Mouse (Mus musculus) layer of hippocampus, adult 2 months (tissue): ENCODE measurements at regions not wholly inside any gene's neighbourhood (a gene's known extent, or its start where the extent isn't known, plus 50 kb on each side); places are given as distances from the start of the nearest gene placed in this dataset.

Experiments
- DNase-seq, 2 experiments: peaks; one replicate each; pipeline ENCODE4 v3.0.0; 2022; ENCODE audit warnings: low spot score in 2 of 2
- H3K27ac ChIP-seq: fragments of 200-600 bp; 2 replicates; pipeline ENCODE4 v1.8.1; 2022
- H3K4me3 ChIP-seq: fragments of 200-600 bp; 2 replicates; pipeline ENCODE4 v1.8.1; 2022; ENCODE audit warnings: mild to moderate bottlenecking
- CTCF ChIP-seq: fragments of 200-600 bp; conservative IDR thresholded peaks from 2 replicates; pipeline ENCODE4 v1.8.1; 2022; ENCODE audit warnings: antibody characterized with exemption, mild to moderate bottlenecking, moderate library complexity

- DNase-seq: no peak
- H3K4me3 ChIP-seq: no peak overlapping the region
- no peak for TF ChIP-seq CTCF
- H3K27ac ChIP-seq: no peak overlapping the region
These were observed 209.7 kb upstream of the Marcks start for GRCm38 (mm10) chr10:37348416-37348815.

DNA sequence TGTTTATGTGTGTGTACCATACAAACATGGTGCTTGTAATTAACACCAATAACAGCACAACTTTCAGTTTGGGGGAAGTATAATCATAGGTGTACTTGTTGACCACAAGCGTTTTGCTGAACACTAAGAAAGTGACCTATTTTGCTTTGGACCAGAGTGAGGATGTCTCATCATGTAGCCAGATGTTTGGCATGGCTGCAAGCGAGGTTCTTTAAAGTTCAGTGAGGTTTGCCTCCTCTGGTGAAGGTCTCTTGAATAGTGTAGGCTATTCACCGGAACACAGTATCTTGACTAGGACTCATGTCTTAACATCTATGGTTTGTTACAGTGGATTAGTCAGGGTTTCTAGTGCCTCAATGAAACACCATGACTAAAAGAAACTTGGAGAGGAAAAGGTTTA is 208.9 kb upstream of the Marcks start:
- Histone ChIP-seq H3K4me3 (no peak overlapping the region), H3K27ac (no peak overlapping the region)
- no peak for DNase-seq
- no peak for TF ChIP-seq CTCF

GRCm38 (mm10) chr10:37342675-37343074 is 204.0 kb upstream of the Marcks start:
- no peak overlapping the region for H3K4me3 ChIP-seq
- no peak overlapping the region for H3K27ac ChIP-seq
- peak in 1 of 2 experiments; percentile 9 for DNase-seq
- TF ChIP-seq CTCF: no peak

DNA sequence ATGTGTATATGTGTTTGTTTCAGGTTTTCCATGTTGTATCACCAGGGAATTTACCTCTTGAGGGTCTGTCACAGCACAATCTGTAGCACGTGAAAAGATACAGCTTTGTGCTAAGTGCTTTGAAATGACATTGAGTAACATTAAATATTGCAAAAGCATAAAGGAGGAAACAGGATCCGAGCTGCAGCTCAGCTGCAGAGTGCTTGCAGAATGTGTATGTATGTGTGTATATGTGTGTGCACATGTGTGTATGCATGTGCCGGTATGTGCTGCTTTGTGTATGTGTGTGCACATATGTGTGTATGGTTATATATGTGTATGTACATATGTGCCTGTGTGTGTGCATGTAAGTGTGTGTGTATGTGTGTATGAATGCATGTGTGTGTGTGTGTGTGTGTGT is 200.9 kb upstream of the Marcks start:
- Histone ChIP-seq H3K27ac (no peak overlapping the region), H3K4me3 (no peak overlapping the region)
- DNase-seq: no peak
- TF ChIP-seq CTCF: no peak

DNA sequence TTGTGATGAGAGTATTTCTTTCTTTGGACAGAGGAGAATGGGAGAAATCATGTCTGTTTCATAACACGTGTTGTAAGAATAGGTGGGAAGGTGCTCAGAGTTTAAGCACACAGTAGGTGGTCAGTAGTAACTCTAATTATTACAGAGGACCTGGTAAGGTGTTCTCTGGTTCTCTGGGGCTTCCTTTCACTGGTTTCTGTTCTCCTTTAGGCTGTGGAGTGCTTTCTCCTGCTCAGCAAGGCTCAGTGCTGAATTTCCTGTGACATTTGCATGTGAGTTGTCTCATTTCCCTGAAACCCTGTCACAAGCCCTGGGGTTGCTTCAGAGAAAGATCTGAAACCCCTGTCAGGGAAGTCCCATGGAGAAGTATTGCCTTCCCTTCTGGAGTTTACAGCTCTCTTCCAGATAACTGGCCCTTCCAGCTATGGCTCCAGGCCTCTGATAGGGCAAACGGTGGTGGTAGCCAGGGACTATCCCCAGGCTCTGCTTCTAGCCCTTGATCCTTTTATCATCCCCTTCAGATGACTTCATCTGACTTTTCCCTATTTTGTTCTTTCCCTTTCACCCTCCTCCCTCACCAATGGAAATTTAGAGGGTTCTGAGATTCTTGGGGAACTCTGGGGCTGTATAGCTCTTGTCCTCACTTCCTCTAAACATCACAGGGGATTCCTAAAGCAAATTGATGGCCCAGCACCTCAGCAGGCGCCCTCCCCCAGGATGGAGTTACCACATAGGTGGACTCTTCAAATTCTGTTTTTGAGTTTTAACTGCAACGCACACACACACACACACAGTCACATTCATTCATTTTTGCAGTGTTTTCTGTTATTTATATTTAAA is 199.6 kb upstream of the Marcks start:
- H3K4me3 ChIP-seq: no peak overlapping the region
- no peak overlapping the region for H3K27ac ChIP-seq
- no peak for TF ChIP-seq CTCF
- no peak for DNase-seq

DNA sequence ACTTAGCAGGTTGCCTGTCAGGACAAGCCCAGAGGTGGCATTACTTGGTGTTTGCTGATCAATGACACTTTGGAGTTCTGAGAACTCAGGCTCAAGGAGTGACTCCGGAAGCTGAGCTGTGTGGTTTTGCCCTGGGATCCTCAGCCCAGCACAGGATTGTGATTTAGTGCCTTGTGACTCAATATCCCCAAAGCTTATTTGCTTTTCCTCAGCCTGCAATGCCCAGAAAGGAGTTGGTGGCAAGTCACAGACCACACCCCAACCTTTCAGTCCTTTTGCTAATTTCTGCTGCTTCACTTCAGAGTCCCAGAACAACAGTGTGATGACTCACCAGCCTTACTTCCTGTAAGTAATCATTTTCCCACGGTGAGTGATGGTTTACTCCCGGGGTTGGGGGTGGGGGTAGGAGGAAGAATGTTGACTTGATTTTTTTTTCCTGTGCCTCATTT is 198.5 kb upstream of the Marcks start:
- Histone ChIP-seq H3K27ac (no peak overlapping the region), H3K4me3 (no peak overlapping the region)
- no peak for DNase-seq
- no peak for TF ChIP-seq CTCF

DNA sequence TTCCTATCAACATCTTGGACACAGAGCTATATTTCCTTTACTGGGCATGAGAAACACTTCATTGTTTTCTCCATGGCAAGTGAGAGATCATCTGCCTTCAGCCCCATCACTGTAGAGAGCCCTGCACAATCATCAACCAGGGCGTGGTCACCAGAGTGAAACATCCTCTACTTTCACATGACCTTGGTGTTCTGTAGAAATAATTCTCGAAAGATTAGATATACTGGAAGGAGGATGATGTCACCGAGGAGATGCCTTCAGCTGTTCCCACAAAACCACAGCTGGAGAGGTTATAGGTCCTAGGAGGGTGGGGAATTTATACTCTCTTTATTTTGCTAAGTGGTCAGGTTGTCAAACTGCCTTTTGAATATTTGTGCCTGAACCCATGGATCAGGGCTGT is 196.4 kb upstream of the Marcks start:
- TF ChIP-seq CTCF: no peak
- DNase-seq: no peak
- Histone ChIP-seq H3K27ac (no peak overlapping the region), H3K4me3 (no peak overlapping the region)

- no peak for DNase-seq
- TF ChIP-seq CTCF: no peak
- no peak overlapping the region for H3K27ac ChIP-seq
- no peak overlapping the region for H3K4me3 ChIP-seq
These were observed 187.4 kb upstream of the Marcks start for GRCm38 (mm10) chr10:37326168-37326534.

DNA sequence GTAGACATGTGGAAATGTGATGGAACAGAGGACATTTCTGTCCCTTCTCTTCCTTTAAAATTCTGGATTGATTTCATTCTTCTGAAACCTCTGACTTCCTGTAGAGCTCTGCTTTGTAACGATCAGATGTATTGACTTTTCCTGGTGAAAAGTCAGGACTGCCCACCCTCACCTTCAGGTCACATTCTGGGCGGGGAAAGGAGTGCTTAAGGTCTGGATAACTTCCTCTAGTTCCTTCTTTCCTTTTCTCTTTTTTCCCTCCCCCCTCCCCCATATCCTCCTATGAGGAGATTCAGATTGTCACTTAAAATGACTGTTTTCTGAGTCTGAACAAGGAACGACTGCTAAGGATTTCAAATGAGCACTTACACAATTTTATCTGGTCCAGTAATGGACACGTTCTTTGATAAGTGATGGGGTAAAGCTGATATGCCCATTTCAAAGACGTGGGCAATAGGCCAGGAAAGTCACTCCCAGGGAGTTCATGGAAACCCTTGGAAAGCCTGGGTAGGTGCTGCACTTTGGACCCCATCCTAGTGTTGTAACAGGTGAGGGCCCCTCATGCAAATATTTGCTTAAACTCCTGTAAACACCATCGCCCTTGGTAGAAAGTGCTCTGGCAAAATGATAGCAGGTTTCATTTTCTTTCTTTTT is 186.9 kb upstream of the Marcks start:
- Histone ChIP-seq H3K4me3 (no peak overlapping the region), H3K27ac (no peak overlapping the region)
- no peak for DNase-seq
- TF ChIP-seq CTCF: no peak

DNA sequence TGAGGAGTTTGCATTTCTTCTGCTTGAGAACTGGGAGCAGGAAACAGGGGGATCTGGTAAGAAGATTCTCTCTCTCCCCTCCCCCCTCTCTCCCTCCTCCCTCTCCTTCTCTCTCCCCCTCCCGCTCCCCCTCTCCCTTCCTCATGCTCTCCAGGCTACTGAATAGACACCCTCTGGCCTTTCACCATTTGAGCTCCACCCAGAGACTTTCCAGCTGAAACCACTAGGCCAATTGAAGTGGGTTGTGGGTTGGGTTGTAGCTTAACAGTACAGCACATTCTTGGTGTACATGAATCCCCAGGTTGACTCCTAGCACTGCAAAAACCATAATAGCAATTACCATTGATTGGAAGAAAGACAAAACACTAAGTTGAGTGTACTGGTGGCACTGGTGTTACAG is 185.0 kb upstream of the Marcks start:
- Histone ChIP-seq H3K4me3 (no peak overlapping the region), H3K27ac (no peak overlapping the region)
- no peak for DNase-seq
- TF ChIP-seq CTCF: no peak

GRCm38 (mm10) chr10:37322809-37323208 is 184.1 kb upstream of the Marcks start:
- DNase-seq: no peak
- TF ChIP-seq CTCF: no peak
- H3K27ac ChIP-seq: no peak overlapping the region
- no peak overlapping the region for H3K4me3 ChIP-seq

DNA sequence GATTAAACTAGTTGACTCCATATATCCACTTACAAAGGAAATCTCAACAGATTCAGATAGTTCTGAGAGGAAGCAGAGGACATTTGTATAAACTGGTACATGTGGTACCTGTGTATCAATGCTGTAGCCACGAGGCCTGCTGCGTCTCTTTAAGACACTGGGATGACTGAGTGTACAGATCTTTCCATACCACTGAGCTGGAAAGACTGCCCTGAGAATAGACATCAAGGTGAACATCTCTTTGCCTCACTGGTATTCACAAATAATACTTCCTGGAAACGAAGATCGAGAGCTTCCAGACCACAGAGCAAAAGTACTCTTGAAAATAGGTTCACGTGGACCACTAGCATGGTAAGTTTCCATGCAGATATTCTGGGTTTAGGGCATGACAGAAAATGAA is 183.6 kb upstream of the Marcks start:
- Histone ChIP-seq H3K27ac (no peak overlapping the region), H3K4me3 (no peak overlapping the region)
- no peak for DNase-seq
- TF ChIP-seq CTCF: no peak

DNA sequence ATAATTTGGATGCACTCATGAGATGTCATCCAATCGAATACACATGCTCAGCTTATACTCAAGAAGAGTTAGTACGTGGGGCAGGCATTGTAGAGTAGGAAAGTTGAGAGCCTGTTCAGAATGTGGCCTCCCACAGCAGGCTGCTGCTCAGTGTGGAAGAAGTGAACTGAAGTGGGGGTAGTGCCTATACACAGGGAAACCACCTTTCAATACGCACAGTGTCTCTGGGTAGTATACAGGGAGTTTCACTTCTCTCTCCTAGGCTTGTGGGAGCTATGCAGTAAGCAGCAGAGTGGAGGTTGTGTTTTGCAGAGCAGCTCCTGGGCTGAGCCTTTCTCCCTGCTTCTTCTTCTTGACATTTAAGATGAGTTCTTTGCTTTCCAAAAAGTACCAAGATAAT is 182.5 kb upstream of the Marcks start:
- H3K27ac ChIP-seq: no peak overlapping the region
- no peak overlapping the region for H3K4me3 ChIP-seq
- no peak for DNase-seq
- no peak for TF ChIP-seq CTCF
